Mouse (Mus musculus) ES-CJ7 (cell line): ENCODE results near the gene Chst11.

Source experiments
- DNase-seq: peaks from one replicate; pipeline ENCODE4 v3.0.0; 2011; ENCODE audit warnings: low read depth, low spot score

Chst11 gene

GRCm38 (mm10) chr10:82990918-82991317 is 5.6 kb downstream of the Chst11 start:
- DNase-seq = no peak

- no peak for DNase-seq
Measured at GRCm38 (mm10) chr10:82991756-82992519, 6.6 kb downstream of the Chst11 start.

GRCm38 (mm10) chr10:82994284-82994683 is 9.0 kb downstream of the Chst11 start:
- no peak for DNase-seq

- DNase-seq = no peak
Measured at GRCm38 (mm10) chr10:82997460-82997859, 12.2 kb downstream of the Chst11 start.

GRCm38 (mm10) chr10:83000169-83000568 is 14.9 kb downstream of the Chst11 start:
- no peak for DNase-seq

GRCm38 (mm10) chr10:83000721-83001120 is 15.4 kb downstream of the Chst11 start:
- no peak for DNase-seq

- no peak for DNase-seq
Measured at GRCm38 (mm10) chr10:83003899-83004298, 18.6 kb downstream of the Chst11 start.

DNA sequence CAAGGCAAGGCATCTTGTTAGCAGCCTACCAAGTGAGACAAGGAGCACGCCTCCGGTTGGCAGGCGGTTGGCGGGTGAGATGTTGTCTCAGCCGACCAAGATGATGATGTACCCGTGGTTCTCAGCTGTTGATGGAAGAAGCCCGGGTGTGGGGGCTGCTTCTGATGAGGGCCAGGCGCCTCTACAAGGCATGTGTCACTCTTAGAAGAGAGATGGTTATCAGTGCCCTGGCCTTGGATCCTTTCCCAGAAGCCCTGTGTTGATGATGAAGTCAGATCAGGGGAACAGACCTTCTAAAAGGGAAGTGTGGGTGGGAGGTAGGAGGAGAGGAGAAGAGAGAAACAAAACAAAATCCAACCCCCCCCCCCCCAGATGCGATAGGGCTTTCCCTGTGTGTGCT is 19.1 kb downstream of the Chst11 start:
- no peak for DNase-seq

DNA sequence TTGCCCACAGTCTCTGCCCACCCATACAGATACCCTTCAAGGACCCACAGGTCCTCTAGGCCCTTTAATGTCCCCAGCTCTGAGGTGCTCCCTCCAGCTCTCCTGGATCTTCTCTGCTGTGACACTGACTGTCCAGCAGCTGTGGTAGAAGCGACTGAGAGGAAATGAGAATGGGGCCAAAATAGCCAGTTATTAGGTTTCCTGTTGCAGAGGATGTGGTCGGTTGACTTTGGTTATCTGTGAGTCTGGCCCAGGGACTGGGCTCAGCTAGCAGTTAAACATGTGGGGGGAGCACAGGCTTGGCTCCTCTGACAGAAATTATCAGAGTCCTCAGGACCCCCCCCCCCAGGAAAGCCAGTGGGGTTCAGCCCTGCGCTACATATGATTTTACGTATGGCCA is 19.7 kb downstream of the Chst11 start:
- DNase-seq = no peak

DNA sequence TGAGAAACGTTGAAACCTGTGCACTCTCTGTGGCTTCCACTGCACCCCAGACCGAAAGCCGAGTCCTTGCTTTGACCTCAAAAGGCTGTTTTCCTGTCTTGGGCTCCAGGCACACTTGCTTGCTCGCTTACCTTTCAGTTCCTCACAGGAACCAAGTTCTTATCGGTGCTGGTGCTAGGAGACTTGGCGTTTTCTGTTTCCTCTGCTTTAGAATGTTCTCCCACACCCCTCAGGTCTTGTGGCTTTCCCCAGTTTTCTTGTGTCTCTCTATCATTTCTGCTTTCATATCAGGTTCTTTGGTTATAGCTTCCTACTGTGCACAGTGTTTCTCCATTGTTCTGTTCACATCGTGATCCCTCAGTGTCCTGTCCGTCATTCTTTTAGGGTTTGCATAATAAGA is 21.0 kb downstream of the Chst11 start:
- no peak for DNase-seq

DNA sequence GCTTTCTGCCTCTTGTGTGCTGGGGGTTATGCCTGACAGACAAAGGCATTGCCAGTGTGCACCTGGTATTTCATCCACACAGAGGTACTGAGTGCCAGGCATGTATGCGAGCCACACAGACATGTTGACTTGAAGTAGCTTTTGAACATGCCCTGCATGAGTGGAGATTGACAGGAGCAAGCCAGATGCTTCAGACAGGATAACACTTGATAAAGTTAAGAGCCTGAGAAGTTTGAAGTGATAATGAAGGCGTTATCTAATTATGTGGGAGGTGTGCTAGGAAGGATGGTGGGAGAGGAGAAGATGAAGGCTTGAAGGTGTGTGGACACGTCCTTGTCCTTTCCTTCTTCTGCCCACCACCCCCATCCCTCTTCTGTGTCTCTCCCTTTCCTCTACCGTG is 28.7 kb downstream of the Chst11 start:
- no peak for DNase-seq

DNA sequence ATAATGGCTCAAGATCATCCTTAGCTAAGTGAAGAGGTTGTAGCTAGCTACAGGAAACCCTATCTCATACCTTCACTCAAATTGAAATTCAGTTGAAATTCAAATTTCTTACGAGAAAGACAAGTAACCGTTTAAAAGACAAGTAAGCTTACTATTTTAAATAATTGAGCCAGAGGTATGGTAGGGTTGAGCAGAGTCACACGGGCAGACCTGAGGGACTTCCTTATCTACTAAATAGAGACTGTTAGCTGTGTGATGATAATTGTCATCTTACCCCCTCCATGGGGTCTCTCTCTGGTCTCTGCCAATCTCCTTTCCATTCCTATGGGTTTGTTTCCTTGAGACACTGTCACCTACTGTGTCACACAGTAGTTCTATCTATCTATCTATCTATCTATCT is 30.6 kb downstream of the Chst11 start:
- no peak for DNase-seq

DNA sequence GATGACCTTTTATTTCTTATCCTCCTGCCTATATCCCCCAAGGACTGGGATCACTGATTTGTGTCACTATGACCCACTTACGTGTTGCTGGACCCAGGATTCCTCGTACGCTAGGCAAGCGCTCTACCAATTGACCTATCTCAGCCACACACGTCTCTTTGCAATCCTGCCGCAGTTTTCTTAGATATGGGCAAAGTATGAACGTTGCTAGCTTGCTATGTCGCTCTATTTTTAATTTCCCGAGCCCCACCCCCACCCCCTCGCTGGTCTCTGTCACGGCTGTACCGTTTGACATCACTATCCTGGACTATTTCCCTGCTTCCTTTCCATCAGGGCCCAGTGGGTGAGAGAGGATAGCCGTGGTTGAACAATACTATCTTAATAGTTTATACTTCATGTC is 31.5 kb downstream of the Chst11 start:
- no peak for DNase-seq

DNA sequence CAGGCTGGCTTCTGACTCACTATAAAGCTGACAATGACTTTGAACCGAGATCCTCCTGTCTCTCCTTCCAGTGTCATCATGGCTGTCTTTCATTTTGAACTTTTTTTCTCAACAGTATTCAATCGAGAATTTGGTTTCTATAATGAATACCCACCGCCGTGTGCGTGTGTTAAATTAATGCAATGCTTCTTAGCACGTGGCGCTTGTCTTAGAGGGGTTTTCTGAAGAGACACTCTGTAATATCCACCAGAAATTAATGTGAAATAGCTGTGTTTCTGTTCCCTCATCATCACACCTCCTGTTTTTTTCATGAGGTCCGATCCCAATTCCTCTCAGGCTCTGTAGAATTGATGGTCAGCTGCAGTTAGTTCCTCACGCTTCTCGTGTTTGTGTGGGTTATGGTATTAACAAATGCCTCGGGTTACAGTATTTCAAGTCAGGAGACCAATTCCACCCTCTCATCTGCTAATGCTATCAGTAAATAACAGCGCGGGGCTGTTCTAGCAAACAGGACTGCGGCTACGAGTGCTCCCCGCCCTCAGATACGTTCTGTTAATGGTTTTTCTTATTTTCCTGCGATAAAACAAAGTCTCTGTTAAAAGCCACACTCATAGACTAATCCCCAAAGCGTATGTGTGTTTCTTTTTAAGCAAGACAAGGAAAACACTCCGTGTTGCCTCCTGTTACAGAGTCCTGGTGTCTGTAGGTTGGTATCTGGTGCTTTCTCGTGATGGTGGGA is 32.6 kb downstream of the Chst11 start:
- no peak for DNase-seq

- no peak for DNase-seq
Measured at GRCm38 (mm10) chr10:83018521-83018920, 33.2 kb downstream of the Chst11 start.

DNA sequence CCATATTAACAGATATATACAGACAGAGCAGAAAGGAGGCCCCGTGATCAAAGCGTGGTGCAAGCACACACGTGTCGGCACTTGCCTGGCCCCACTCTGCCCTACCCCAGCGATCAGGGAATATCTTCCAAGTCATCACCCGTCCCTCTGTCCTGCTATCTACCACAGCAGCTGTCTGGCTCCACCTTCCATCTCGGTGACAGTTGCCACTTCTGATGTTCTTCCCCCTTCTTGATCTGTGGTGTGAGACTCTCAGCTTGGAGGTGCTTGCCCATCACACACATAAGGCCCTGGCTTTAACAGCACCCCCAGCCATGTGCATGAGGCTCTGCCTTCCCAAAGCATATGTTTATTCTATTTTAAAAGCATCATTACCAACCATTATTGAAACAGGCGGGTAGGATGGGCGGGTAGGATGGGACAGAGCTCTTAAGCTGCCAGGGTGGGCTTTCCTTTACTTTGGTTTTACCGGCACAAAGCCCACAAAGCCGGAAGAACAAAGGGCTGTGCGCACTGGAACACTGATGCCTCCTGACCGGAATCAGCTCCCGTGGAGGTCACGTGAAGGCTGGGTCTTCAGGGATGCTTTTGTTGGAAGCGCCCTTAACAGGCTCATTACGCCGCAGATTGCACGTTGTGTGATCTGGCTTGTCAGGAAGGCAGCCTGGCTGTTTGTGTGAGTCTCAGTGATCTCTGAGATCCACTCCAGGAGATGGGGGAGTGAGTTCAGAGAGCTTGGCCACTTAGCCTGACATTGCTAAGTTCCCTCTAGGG is 34.4 kb downstream of the Chst11 start:
- DNase-seq = no peak

GRCm38 (mm10) chr10:83022616-83023015 is 37.3 kb downstream of the Chst11 start:
- no peak for DNase-seq

GRCm38 (mm10) chr10:83026174-83026573 is 40.9 kb downstream of the Chst11 start:
- no peak for DNase-seq

DNA sequence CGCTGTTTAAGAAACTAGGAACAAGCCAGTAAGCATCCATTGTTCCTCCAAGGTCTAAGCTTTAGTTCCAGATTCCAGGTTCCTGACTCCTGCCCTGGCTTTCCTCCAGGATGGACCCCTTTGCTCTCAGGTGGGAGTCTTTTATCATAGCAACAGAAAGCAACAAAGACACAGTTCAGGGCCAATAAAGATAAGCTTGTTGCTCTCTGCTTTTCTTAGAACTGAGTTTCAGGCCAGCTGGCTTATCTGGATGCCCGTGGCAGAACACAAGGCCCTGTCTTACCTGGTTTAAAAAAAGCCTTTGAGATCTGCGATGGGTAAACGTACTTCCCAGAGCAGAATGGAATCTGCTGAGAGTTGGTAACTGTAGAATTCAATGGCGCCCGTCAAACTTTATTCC is 42.4 kb downstream of the Chst11 start:
- DNase-seq = no peak

DNA sequence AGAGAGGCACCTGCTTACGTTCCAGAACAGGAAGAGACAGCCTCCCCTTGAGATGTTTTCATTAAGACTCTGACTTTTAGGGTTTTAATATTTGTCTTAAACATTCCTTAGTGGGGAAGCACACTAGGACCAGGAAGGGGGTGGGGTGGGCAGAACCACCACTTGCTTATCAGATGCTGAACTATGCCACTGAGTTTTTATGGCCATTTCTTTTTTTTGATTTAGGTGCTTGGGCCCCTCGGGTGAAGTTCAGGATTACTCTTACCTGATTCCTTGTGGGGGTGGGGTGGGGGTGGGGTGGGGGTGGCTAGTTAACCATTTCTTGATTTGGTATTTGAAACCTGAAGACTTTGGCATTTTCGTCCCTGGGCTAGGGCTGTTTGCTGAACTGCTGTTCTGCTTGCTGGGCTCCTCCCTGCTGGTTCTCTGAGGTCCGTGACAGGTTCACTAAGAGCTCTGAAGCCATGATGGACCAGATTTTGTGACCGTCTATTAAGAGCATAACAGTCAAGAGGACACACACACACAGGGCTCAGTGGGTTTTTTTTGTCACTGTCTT is 44.9 kb downstream of the Chst11 start:
- DNase-seq = no peak

DNA sequence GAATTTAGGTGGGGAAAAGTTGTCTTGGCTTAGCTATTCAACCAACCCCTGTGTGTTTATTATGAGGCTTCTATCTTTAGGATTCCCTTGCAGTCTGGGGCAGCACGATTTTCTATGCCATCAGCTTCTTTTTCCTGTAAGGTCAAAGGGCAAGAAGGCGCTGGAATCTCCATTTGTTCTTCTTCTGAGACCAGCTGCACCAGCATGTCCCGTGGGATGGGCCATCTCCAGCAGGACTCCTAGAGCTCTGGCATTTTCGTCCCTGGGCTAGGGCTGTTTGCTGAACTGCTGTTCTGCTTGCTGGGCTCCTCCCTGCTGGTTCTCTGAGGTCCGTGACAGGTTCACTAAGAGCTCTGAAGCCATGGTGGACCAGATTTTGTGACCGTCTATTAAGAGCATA is 45.6 kb downstream of the Chst11 start:
- no peak for DNase-seq

- no peak for DNase-seq
Measured at GRCm38 (mm10) chr10:83031561-83031960, 46.3 kb downstream of the Chst11 start.
